Mouse (Mus musculus): ENCODE measurements around the gene Inpp5e. TPM values are rescaled to one million over a fixed set of nuclear protein-coding genes. Genes with fewer than 3 reads are reported as not detected.
A peak's percentile ranks its signal among the peaks of the same experiment; 100 is the strongest.

Gene Inpp5e
- polyA plus RNA-seq, 1 experiment from 2014 or later, result 31.6 TPM

GRCm38 (mm10) chr2:26354401-26354800, 54.6 kb downstream of the Inpp5e start:
- no peak for TF ChIP-seq CTCF (IDR thresholded peaks at IDR 0.05)
- ATAC-seq (no peak), DNase-seq (ENCODE audit: low read depth, low spot score) (no peak)
- no peaks in the 10 kb centered on the region for H3K27me3 ChIP-seq
- in situ Hi-C loops (cut with MboI; ENCODE audit: low pct_unique_long_range_greater_than_20kb), result no loop called here
- ChIA-PET POLR2A (no interaction called here), CTCF (interaction anchor here (0.6 to 1.3 kb wide), 2 partner anchors 24 to 29 kb away, joined by 3 read pairs; no protein-coding TSS in a partner anchor)

- in situ Hi-C loops (cut with MboI; ENCODE audit: low pct_unique_long_range_greater_than_20kb), result no loop called here
- no peaks in the 10 kb centered on the region for H3K27me3 ChIP-seq
- TF ChIP-seq CTCF (IDR thresholded peaks at IDR 0.05), result no peak
- ATAC-seq, result no peak
- DNase-seq (ENCODE audit: low read depth, low spot score), result no peak
- POLR2A ChIA-PET, result interaction anchor here (0.7 to 1.8 kb wide), 3 partner anchors 18 to 34 kb away, joined by 3 to 4 read pairs (median 3); no protein-coding TSS in a partner anchor
- CTCF ChIA-PET, result no interaction called here
Observed at GRCm38 (mm10) chr2:26353066-26353980, 55.7 kb downstream of the Inpp5e start.

DNA sequence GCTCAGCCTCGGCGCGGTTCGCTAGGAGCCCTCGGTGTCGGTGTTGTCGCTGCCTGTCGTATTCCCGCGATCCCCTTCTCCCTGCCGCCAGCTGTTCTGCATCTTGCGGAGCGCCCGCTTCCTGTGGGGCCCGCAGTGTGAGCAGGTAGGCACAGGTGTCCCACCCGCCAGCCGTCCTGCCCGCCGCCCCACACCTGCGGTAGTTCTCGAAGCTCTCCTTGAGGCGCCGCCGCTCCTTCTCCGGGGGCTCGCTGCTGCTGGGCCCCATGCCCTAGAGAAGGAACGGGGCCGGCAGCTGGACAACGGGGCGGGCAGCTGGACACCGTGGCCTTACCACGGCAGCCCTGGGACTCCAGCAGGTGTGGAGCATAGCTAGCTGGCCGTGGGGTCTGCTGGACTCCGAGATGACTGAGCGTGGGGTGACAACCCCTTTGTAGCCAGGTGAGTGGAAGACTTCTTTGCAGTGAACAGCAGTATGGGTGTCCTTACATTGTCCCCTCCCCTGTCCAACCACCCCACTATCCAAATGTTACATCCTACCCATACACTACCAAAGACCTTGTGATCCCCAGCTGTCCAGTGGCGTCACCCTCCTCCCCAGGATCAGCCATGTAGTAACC, 56.6 kb downstream of the Inpp5e start:
- ChIA-PET CTCF (interaction anchor here (0.9 to 1.6 kb wide), 3 partner anchors 13 to 34 kb away, joined by 3 to 7 read pairs (median 4); no protein-coding TSS in a partner anchor), POLR2A (interaction anchor here (0.5 to 1.8 kb wide), 5 partner anchors 20 to 1129 kb away, joined by 3 to 14 read pairs (median 6); no protein-coding TSS in a partner anchor)
- ATAC-seq, result peak; percentile 12
- TF ChIP-seq CTCF (IDR thresholded peaks at IDR 0.05), result no peak
- no peak for DNase-seq (ENCODE audit: low read depth, low spot score)
- H3K27me3 ChIP-seq, result no peaks in the 10 kb centered on the region
- in situ Hi-C loops (cut with MboI; ENCODE audit: low pct_unique_long_range_greater_than_20kb), result no loop called here

GRCm38 (mm10) chr2:26351358-26352290, 57.4 kb downstream of the Inpp5e start, which contains the start of gene Dnlz:
Dnlz (minus strand) TSS chr2:26352110.
- ATAC-seq (peak; percentile 41), DNase-seq (ENCODE audit: low read depth, low spot score) (peak; percentile 37)
- no peaks in the 10 kb centered on the region for H3K27me3 ChIP-seq
- in situ Hi-C loops (cut with MboI; ENCODE audit: low pct_unique_long_range_greater_than_20kb), result no loop called here
- POLR2A ChIA-PET, result interaction anchor here (0.5 to 1.8 kb wide), 9 partner anchors 20 to 1128 kb away, joined by 3 to 14 read pairs (median 3); partner anchors contain the start of gene Snapc4
- CTCF ChIA-PET, result interaction anchor here (0.7 to 1.6 kb wide), 4 partner anchors 14 to 52 kb away, joined by 3 to 7 read pairs (median 4); no protein-coding TSS in a partner anchor
- no peak for TF ChIP-seq CTCF (IDR thresholded peaks at IDR 0.05)

DNA sequence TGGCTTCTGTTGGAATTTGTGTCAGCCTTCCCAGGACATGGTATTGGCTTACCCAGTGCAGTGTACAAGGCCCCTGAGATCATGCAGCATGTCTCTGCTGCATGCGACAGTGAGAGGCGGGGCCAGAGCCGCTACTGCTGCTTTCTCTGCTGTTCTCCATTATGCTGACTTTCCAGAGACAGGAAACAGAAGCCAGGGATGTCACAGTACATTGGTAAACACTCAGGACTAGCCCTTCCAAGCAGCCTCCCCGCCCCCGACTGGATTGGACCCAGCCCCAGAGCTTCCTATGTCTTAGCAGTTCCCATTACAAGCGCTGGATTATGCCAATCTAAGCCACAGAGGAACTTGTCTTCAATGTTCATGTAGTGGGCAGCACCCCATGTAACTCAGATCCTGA, 60.8 kb downstream of the Inpp5e start:
- ATAC-seq, result no peak

More for the DNA sequence above, 60.8 kb downstream of the Inpp5e start:
- CTCF ChIA-PET, result no interaction called here
- no peak for TF ChIP-seq CTCF (IDR thresholded peaks at IDR 0.05)
- POLR2A ChIA-PET, result no interaction called here
- in situ Hi-C loops (cut with MboI; ENCODE audit: low pct_unique_long_range_greater_than_20kb), result no loop called here
- no peak for DNase-seq (ENCODE audit: low read depth, low spot score)
- no peaks in the 10 kb centered on the region for H3K27me3 ChIP-seq

Other genes with a start within 250 kb of the Inpp5e start
- not detected for gene Lhx3, start 200.9 kb downstream of the Inpp5e start, polyA plus RNA-seq (2021)
- 35.9 TPM for gene Qsox2, start 171.7 kb downstream of the Inpp5e start, polyA plus RNA-seq (2021)
- gene Ccdc187, start 114.6 kb downstream of the Inpp5e start, polyA plus RNA-seq (2021), result 0.03 TPM
- gene Gpsm1, start 93.7 kb downstream of the Inpp5e start, polyA plus RNA-seq (2021), result 23.3 TPM
- gene Dnlz, start 57.1 kb downstream of the Inpp5e start, polyA plus RNA-seq (2021), result 19.3 TPM
- gene Card9, start 48.3 kb downstream of the Inpp5e start, polyA plus RNA-seq (2021), result 0.50 TPM
- gene Snapc4, start 28.6 kb downstream of the Inpp5e start, polyA plus RNA-seq (2021), result 32.7 TPM
- gene Entr1, start 19.9 kb downstream of the Inpp5e start, polyA plus RNA-seq (2021), result 89.9 TPM
- 99.2 TPM for gene Pmpca, start 19.9 kb downstream of the Inpp5e start, polyA plus RNA-seq (2021)
- gene Sec16a, start 36.0 kb upstream of the Inpp5e start, polyA plus RNA-seq (2021), result 49.4 TPM
- gene Notch1, start 107.5 kb upstream of the Inpp5e start, polyA plus RNA-seq (2021), result 7.6 TPM
- 9.4 TPM for gene Egfl7, start 170.8 kb upstream of the Inpp5e start, polyA plus RNA-seq (2021)
- not detected for gene Gm20532, start 177.4 kb upstream of the Inpp5e start, polyA plus RNA-seq (2021)
- gene Agpat2, start 195.2 kb upstream of the Inpp5e start, polyA plus RNA-seq (2021), result 41.6 TPM
- gene Fam69b, start 219.3 kb upstream of the Inpp5e start, polyA plus RNA-seq (2021), result 57.3 TPM

All from Patski (cell line).